Mouse (Mus musculus) bone marrow, adult 2 months (tissue): ENCODE data around the gene Olfm1.

Source experiments
- CTCF ChIP-seq: fragments of 200-500 bp; IDR thresholded peaks from 2 replicates; pipeline ENCODE4 v1.5.1; 2011; ENCODE audit warnings: low read length, control low read depth; ENCODE audit not compliant: control insufficient read depth, insufficient read depth
- POLR2A ChIP-seq: fragments of 200-500 bp; IDR thresholded peaks from 2 replicates; pipeline ENCODE4 v1.6.1; 2011; ENCODE audit warnings: low read depth, mild to moderate bottlenecking, control low read depth, low read length, borderline replicate concordance; ENCODE audit not compliant: control insufficient read depth

DNA sequence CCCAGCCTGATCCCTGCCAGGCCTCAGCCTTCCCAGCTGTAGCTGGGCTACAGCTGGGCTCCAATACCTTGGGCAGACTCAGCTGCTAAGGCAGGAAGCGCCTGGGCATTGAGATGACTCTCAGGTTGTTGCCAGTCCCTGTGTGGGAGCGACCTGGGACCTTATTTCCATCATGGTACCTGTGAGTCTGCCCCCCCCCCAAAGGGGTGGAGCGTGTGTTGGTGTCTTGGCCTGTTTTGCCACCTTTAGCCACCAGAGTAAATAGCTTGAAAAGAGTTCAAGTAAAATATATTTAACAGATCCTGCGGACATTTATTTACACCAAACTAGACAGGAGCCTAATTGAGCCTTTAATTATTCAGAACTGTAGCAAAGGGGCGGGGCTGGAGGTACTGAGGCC lies 16.4 kb downstream of the Olfm1 start:
- TF ChIP-seq POLR2A (no peak), CTCF (no peak)
